Mouse (Mus musculus): Measurements from ENCODE around the gene Slc27a2.

DNA sequence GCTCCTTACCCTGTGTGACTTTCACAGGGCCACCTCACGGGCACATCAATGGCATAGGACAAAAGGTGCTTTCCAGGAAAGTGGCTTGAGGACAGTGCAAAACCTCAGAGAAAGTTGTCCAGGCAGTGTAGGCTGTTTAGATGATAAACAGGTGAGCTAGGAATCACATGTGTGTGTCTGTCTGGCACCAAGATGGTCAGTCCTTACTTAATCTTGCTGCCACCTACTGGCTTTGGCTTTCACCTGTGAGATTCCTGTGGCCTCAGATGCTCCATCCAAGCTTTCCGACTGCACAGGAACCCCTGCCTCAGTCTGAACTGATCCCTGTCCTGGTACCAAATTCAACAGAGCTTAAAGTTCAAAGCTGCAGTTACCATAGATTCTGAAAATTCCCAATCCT is 46.2 kb downstream of the Slc27a2 start:
- no peak for TF ChIP-seq CTCF (conservative IDR thresholded peaks at IDR 0.05; ENCODE audit: low read length)
- TF ChIP-seq NANOG (IDR thresholded peaks at IDR 0.05; ENCODE audit: borderline replicate concordance, low read length): no peak
- TF ChIP-seq POU5F1 (IDR thresholded peaks at IDR 0.05; ENCODE audit: borderline replicate concordance, low read length): no peak
